Mouse (Mus musculus): ENCODE results near the gene Lcmt1. TPM values are rescaled to one million over a fixed set of nuclear protein-coding genes. Genes with fewer than 3 reads are reported as not detected.
A peak's percentile ranks its signal among the peaks of the same experiment; 100 is the strongest.

Gene Lcmt1
- polyA plus RNA-seq, 1 experiment from 2014 or later = 27.2 TPM

- H3K9ac ChIP-seq (ENCODE audit: low read length) = no peak overlapping the region
- H3K36me3 ChIP-seq (ENCODE audit: control insufficient read depth, insufficient read depth, low read length) = no peaks in the 10 kb centered on the region
- DNase-seq (ENCODE audit: low spot score) (no peak), ATAC-seq (ENCODE audit: low FRiP score, low TSS enrichment) (peak; percentile 45)
- H3K4me2 ChIP-seq (replicated peaks; ENCODE audit: low read depth) = no peak overlapping the region
- WGBS = 73% methylated on average over 4 of the region's 4 CpGs
- no peaks in the 10 kb centered on the region for H3K27me3 ChIP-seq (ENCODE audit: control insufficient read depth, insufficient read depth, low read length)
- no peak for TF ChIP-seq CTCF (IDR thresholded peaks at IDR 0.05; ENCODE audit: low read depth)
- no peak for TF ChIP-seq EP300 (optimal IDR thresholded peaks at IDR 0.05)
- no peaks in the 10 kb centered on the region for H3K4me1 ChIP-seq (replicated peaks; ENCODE audit: control insufficient read depth, insufficient read depth)
- no peak overlapping the region for H3K4me3 ChIP-seq (ENCODE audit: low read depth, low read length)
- H3K9me3 ChIP-seq (ENCODE audit: control insufficient read depth, low read length) = no peaks in the 10 kb centered on the region
- no peak overlapping the region for H3K27ac ChIP-seq (replicated peaks)
Observed at GRCm38 (mm10) chr7:123430411-123430705, 60.8 kb downstream of the Lcmt1 start.

- Histone ChIP-seq H3K4me1 (replicated peaks; ENCODE audit: control insufficient read depth, insufficient read depth) (no peaks in the 10 kb centered on the region), H3K4me2 (replicated peaks; ENCODE audit: low read depth) (no peak overlapping the region), H3K27ac (replicated peaks) (no peak overlapping the region), H3K9ac (ENCODE audit: low read length) (no peak overlapping the region), H3K36me3 (ENCODE audit: control insufficient read depth, insufficient read depth, low read length) (no peaks in the 10 kb centered on the region), H3K9me3 (ENCODE audit: control insufficient read depth, low read length) (no peaks in the 10 kb centered on the region), H3K4me3 (ENCODE audit: low read depth, low read length) (no peak overlapping the region), H3K27me3 (ENCODE audit: control insufficient read depth, insufficient read depth, low read length) (no peaks in the 10 kb centered on the region)
- ATAC-seq (ENCODE audit: low FRiP score, low TSS enrichment) (no peak), DNase-seq (ENCODE audit: low spot score) (no peak)
- WGBS = 70% methylated on average over 4 of the region's 4 CpGs
- TF ChIP-seq EP300 (optimal IDR thresholded peaks at IDR 0.05) = no peak
- no peak for TF ChIP-seq CTCF (IDR thresholded peaks at IDR 0.05; ENCODE audit: low read depth)
Observed at GRCm38 (mm10) chr7:123431206-123431605, 61.6 kb downstream of the Lcmt1 start.

- no peak overlapping the region for H3K4me2 ChIP-seq (replicated peaks; ENCODE audit: low read depth)
- no peak for TF ChIP-seq EP300 (optimal IDR thresholded peaks at IDR 0.05)
- no peak for TF ChIP-seq CTCF (IDR thresholded peaks at IDR 0.05; ENCODE audit: low read depth)
- H3K36me3 ChIP-seq (ENCODE audit: control insufficient read depth, insufficient read depth, low read length) = no peaks in the 10 kb centered on the region
- H3K9me3 ChIP-seq (ENCODE audit: control insufficient read depth, low read length) = no peaks in the 10 kb centered on the region
- no peak overlapping the region for H3K27ac ChIP-seq (replicated peaks)
- no peak overlapping the region for H3K9ac ChIP-seq (ENCODE audit: low read length)
- no peaks in the 10 kb centered on the region for H3K4me1 ChIP-seq (replicated peaks; ENCODE audit: control insufficient read depth, insufficient read depth)
- WGBS = 64% methylated on average over 1 of the region's 1 CpGs
- no peak overlapping the region for H3K4me3 ChIP-seq (ENCODE audit: low read depth, low read length)
- H3K27me3 ChIP-seq (ENCODE audit: control insufficient read depth, insufficient read depth, low read length) = no peaks in the 10 kb centered on the region
- no peak for DNase-seq (ENCODE audit: low spot score)
- ATAC-seq (ENCODE audit: low FRiP score, low TSS enrichment) = no peak
Observed at GRCm38 (mm10) chr7:123442079-123442478, 72.5 kb downstream of the Lcmt1 start.

GRCm38 (mm10) chr7:123448794-123449193 is 79.2 kb downstream of the Lcmt1 start:
- no peaks in the 10 kb centered on the region for H3K4me1 ChIP-seq (replicated peaks; ENCODE audit: control insufficient read depth, insufficient read depth)
- 87% methylated on average over 2 of the region's 2 CpGs for WGBS
- H3K4me3 ChIP-seq (ENCODE audit: low read depth, low read length) = no peak overlapping the region
- no peak for ATAC-seq (ENCODE audit: low FRiP score, low TSS enrichment)
- no peak for DNase-seq (ENCODE audit: low spot score)
- no peak overlapping the region for H3K9ac ChIP-seq (ENCODE audit: low read length)
- no peak overlapping the region for H3K4me2 ChIP-seq (replicated peaks; ENCODE audit: low read depth)
- H3K27me3 ChIP-seq (ENCODE audit: control insufficient read depth, insufficient read depth, low read length) = no peaks in the 10 kb centered on the region
- no peaks in the 10 kb centered on the region for H3K36me3 ChIP-seq (ENCODE audit: control insufficient read depth, insufficient read depth, low read length)
- no peak for TF ChIP-seq EP300 (optimal IDR thresholded peaks at IDR 0.05)
- no peak for TF ChIP-seq CTCF (IDR thresholded peaks at IDR 0.05; ENCODE audit: low read depth)
- H3K9me3 ChIP-seq (ENCODE audit: control insufficient read depth, low read length) = no peaks in the 10 kb centered on the region
- H3K27ac ChIP-seq (replicated peaks) = no peak overlapping the region

- Histone ChIP-seq H3K4me3 (ENCODE audit: low read depth, low read length) (no peak overlapping the region), H3K36me3 (ENCODE audit: control insufficient read depth, insufficient read depth, low read length) (no peaks in the 10 kb centered on the region), H3K27me3 (ENCODE audit: control insufficient read depth, insufficient read depth, low read length) (no peaks in the 10 kb centered on the region), H3K27ac (replicated peaks) (no peak overlapping the region), H3K4me1 (replicated peaks; ENCODE audit: control insufficient read depth, insufficient read depth) (no peaks in the 10 kb centered on the region), H3K9ac (ENCODE audit: low read length) (no peak overlapping the region), H3K9me3 (ENCODE audit: control insufficient read depth, low read length) (no peaks in the 10 kb centered on the region), H3K4me2 (replicated peaks; ENCODE audit: low read depth) (no peak overlapping the region)
- TF ChIP-seq CTCF (IDR thresholded peaks at IDR 0.05; ENCODE audit: low read depth) = no peak
- no peak for TF ChIP-seq EP300 (optimal IDR thresholded peaks at IDR 0.05)
- no peak for DNase-seq (ENCODE audit: low spot score)
- no peak for ATAC-seq (ENCODE audit: low FRiP score, low TSS enrichment)
- 73% methylated on average over 10 of the region's 10 CpGs for WGBS
Observed at GRCm38 (mm10) chr7:123449676-123450075, 80.1 kb downstream of the Lcmt1 start.

GRCm38 (mm10) chr7:123450515-123450914 is 80.9 kb downstream of the Lcmt1 start:
- Histone ChIP-seq H3K27me3 (ENCODE audit: control insufficient read depth, insufficient read depth, low read length) (no peaks in the 10 kb centered on the region), H3K36me3 (ENCODE audit: control insufficient read depth, insufficient read depth, low read length) (no peaks in the 10 kb centered on the region), H3K4me2 (replicated peaks; ENCODE audit: low read depth) (no peak overlapping the region), H3K4me3 (ENCODE audit: low read depth, low read length) (no peak overlapping the region), H3K9ac (ENCODE audit: low read length) (no peak overlapping the region), H3K4me1 (replicated peaks; ENCODE audit: control insufficient read depth, insufficient read depth) (no peaks in the 10 kb centered on the region), H3K9me3 (ENCODE audit: control insufficient read depth, low read length) (no peaks in the 10 kb centered on the region), H3K27ac (replicated peaks) (no peak overlapping the region)
- 90% methylated on average over 2 of the region's 2 CpGs for WGBS
- no peak for ATAC-seq (ENCODE audit: low FRiP score, low TSS enrichment)
- no peak for DNase-seq (ENCODE audit: low spot score)
- TF ChIP-seq CTCF (IDR thresholded peaks at IDR 0.05; ENCODE audit: low read depth) = no peak
- no peak for TF ChIP-seq EP300 (optimal IDR thresholded peaks at IDR 0.05)

Data from stomach, postnatal 0 days (tissue).